16 mouse cellular contexts compared by ENCODE assay signal in the genomic region with DNA sequence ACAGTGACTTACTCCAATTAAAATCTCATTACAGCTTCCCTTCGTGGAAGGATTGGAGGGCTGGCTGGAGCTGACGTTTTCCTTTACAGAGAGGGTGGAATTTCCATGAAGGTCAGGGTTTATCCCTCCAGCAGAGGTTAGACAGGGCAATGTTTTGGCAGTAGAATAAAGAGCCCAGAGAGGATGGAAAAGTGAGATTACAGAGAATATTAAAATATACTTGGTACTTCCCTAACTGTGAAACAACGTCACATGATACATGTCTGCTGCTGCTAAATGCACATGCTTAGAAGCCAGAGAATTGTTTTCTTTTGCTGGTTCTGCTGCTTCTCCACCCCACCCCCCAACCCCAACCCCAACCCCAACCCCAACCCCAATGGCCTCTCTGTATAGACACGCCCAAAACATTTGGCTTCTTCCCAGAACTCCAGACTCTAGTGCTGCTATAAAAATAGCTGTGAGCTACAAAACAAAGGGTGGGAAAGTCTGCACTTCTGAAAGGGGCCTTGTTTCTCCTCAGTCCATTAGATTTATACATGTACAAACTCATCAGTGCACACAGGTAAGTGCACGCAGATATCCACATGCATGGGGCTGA.
DNase-seq lines count a peak whose midpoint lies in the region; ATAC-seq and TF ChIP-seq lines count a peak whose summit lies in the region.
"Had no signal": no experiment of that assay in that cellular context is flagged by ENCODE, and none has a peak within 500 bp of the region (broad histone marks: within the 10 kb centered on the region; RNA-seq: fewer than 3 reads in every experiment).

No protein-coding gene starts in this region.

- H3K27me3 ChIP-seq in forebrain, embryonic 14.5 days (replicated peaks; ENCODE audit: control insufficient read depth, insufficient read depth, low read length): no peaks in the 10 kb centered on the region
- no peaks in the 10 kb centered on the region for H3K27me3 ChIP-seq in forebrain, embryonic 16.5 days (replicated peaks; ENCODE audit: control insufficient read depth, insufficient read depth, low read length)
- no peaks in the 10 kb centered on the region for H3K27me3 ChIP-seq in lung, postnatal 0 days (replicated peaks; ENCODE audit: insufficient read depth, low read length)
- no peaks in the 10 kb centered on the region for H3K27me3 ChIP-seq in heart, embryonic 13.5 days (replicated peaks)
- no peaks in the 10 kb centered on the region for H3K27me3 ChIP-seq in limb, embryonic 14.5 days (ENCODE audit: control insufficient read depth, insufficient read depth, low read length)
- H3K27me3 ChIP-seq in forebrain, embryonic 11.5 days (ENCODE audit: control insufficient read depth, insufficient read depth, low read length): no peaks in the 10 kb centered on the region
- H3K27me3 ChIP-seq: hindbrain, embryonic 13.5 days; stomach, embryonic 15.5 days had no signal

- no peak overlapping the region for H3K27ac ChIP-seq in forebrain, embryonic 14.5 days (ENCODE audit: low read depth, low read length)
- no peak overlapping the region for H3K27ac ChIP-seq in forebrain, embryonic 16.5 days (ENCODE audit: low read length)
- no peak overlapping the region for H3K27ac ChIP-seq in lung, postnatal 0 days (ENCODE audit: low read length)
- peak overlapping the region; percentile 85 for H3K27ac ChIP-seq in heart, embryonic 13.5 days (replicated peaks)
- H3K27ac ChIP-seq in limb, embryonic 14.5 days (replicated peaks; ENCODE audit: low read depth, low read length): peak overlapping the region; percentile 40
- no peak overlapping the region for H3K27ac ChIP-seq in forebrain, embryonic 11.5 days (ENCODE audit: low read depth, low read length)
- H3K27ac ChIP-seq: hindbrain, embryonic 13.5 days; macrophage; stomach, embryonic 15.5 days had no signal

- H3K9me3 ChIP-seq in forebrain, embryonic 14.5 days (replicated peaks; ENCODE audit: control insufficient read depth, low read length): no peaks in the 10 kb centered on the region
- H3K9me3 ChIP-seq in forebrain, embryonic 16.5 days (ENCODE audit: control insufficient read depth, low read length): no peaks in the 10 kb centered on the region
- H3K9me3 ChIP-seq in lung, postnatal 0 days (ENCODE audit: low read length): no peaks in the 10 kb centered on the region
- no peaks in the 10 kb centered on the region for H3K9me3 ChIP-seq in heart, embryonic 13.5 days
- H3K9me3 ChIP-seq in limb, embryonic 14.5 days (ENCODE audit: control insufficient read depth, low read length): no peaks in the 10 kb centered on the region
- no peaks in the 10 kb centered on the region for H3K9me3 ChIP-seq in forebrain, embryonic 11.5 days (ENCODE audit: control insufficient read depth, low read length)
- H3K9me3 ChIP-seq: hindbrain, embryonic 13.5 days; stomach, embryonic 15.5 days had no signal

- H3K4me2 ChIP-seq in forebrain, embryonic 14.5 days (ENCODE audit: low read length): no peak overlapping the region
- no peak overlapping the region for H3K4me2 ChIP-seq in forebrain, embryonic 16.5 days (ENCODE audit: low read length)
- no peak overlapping the region for H3K4me2 ChIP-seq in lung, postnatal 0 days (replicated peaks; ENCODE audit: low read depth, low read length)
- peak overlapping the region; percentile 41; the same call in 1 of the 2 replicates for H3K4me2 ChIP-seq in heart, embryonic 13.5 days
- H3K4me2 ChIP-seq in limb, embryonic 14.5 days (replicated peaks; ENCODE audit: low read depth, low read length, severe bottlenecking): no peak overlapping the region
- H3K4me2 ChIP-seq in forebrain, embryonic 11.5 days (ENCODE audit: low read depth, low read length, severe bottlenecking): no peak overlapping the region
- H3K4me2 ChIP-seq: hindbrain, embryonic 13.5 days; stomach, embryonic 15.5 days had no signal

- ATAC-seq in forebrain, embryonic 14.5 days: no peak
- no peak for ATAC-seq in forebrain, embryonic 16.5 days
- ATAC-seq in lung, postnatal 0 days: peak; percentile 60
- peak; percentile 74 for ATAC-seq in heart, embryonic 13.5 days (ENCODE audit: extremely low read depth, insufficient number of reproducible peaks, low FRiP score, low TSS enrichment)
- peak; percentile 70; the same call in 1 of the 2 replicates for ATAC-seq in limb, embryonic 14.5 days (ENCODE audit: low FRiP score, low read depth)
- ATAC-seq in forebrain, embryonic 11.5 days (replicated peaks; ENCODE audit: low FRiP score): no peak
- ATAC-seq: activated CD4-positive, CD25-positive, alpha-beta regulatory T cell, adult 4 months had no signal

- 49% methylated on average over 5 of the region's 5 CpGs for WGBS in forebrain, embryonic 14.5 days
- 44% methylated on average over 5 of the region's 5 CpGs for WGBS in forebrain, embryonic 16.5 days
- 37% methylated on average over 5 of the region's 5 CpGs for WGBS in lung, postnatal 0 days
- 24% methylated on average over 5 of the region's 5 CpGs for WGBS in heart, embryonic 13.5 days
- 14% methylated on average over 5 of the region's 5 CpGs for WGBS in limb, embryonic 14.5 days
- 75% methylated on average over 5 of the region's 5 CpGs for WGBS in forebrain, embryonic 11.5 days

- peak; percentile 24 for DNase-seq in forebrain, embryonic 14.5 days (ENCODE audit: low spot score)
- peak; percentile 31 for DNase-seq in lung, postnatal 0 days (ENCODE audit: low spot score)
- no peak for DNase-seq in lung, postnatal 14 days
- peak; percentile 77 for DNase-seq in limb, embryonic 14.5 days (ENCODE audit: low spot score)
- DNase-seq in forebrain, embryonic 11.5 days (ENCODE audit: low spot score): no peak
- DNase-seq in cerebellum, postnatal 10 days: no peak
- DNase-seq: B cell, adult 2 months; gastrocnemius, postnatal 14 days; left cerebral cortex, postnatal 4 days; right cerebral cortex, postnatal 4 days had no signal

- no peak for TF ChIP-seq EP300 in lung, postnatal 0 days (IDR thresholded peaks at IDR 0.05)

- TF ChIP-seq CTCF in lung, postnatal 0 days (IDR thresholded peaks at IDR 0.05): no peak

- H3K36me3 ChIP-seq in forebrain, embryonic 14.5 days (ENCODE audit: control insufficient read depth, insufficient read depth, low read length): no peaks in the 10 kb centered on the region
- H3K36me3 ChIP-seq in forebrain, embryonic 16.5 days (ENCODE audit: control insufficient read depth, insufficient read depth): no peaks in the 10 kb centered on the region
- no peaks in the 10 kb centered on the region for H3K36me3 ChIP-seq in lung, postnatal 0 days (ENCODE audit: insufficient read depth, low read length)
- no peaks in the 10 kb centered on the region for H3K36me3 ChIP-seq in heart, embryonic 13.5 days
- H3K36me3 ChIP-seq in limb, embryonic 14.5 days (ENCODE audit: control insufficient read depth, insufficient read depth, low read length): no peaks in the 10 kb centered on the region
- no peaks in the 10 kb centered on the region for H3K36me3 ChIP-seq in forebrain, embryonic 11.5 days (ENCODE audit: control insufficient read depth, insufficient read depth, low read length)
- H3K36me3 ChIP-seq: hindbrain, embryonic 13.5 days; stomach, embryonic 15.5 days had no signal

- H3K4me1 ChIP-seq in forebrain, embryonic 14.5 days (ENCODE audit: control insufficient read depth, insufficient read depth, low read length): no peaks in the 10 kb centered on the region
- peaks cover 4% of the 10 kb centered on the region; the same call in 1 of the 2 replicates for H3K4me1 ChIP-seq in forebrain, embryonic 16.5 days (replicated peaks; ENCODE audit: control insufficient read depth, insufficient read depth, low read length)
- no peaks in the 10 kb centered on the region for H3K4me1 ChIP-seq in lung, postnatal 0 days (ENCODE audit: insufficient read depth, low read depth, low read length)
- H3K4me1 ChIP-seq in heart, embryonic 13.5 days: peaks cover 19% of the 10 kb centered on the region
- peaks cover 10% of the 10 kb centered on the region for H3K4me1 ChIP-seq in limb, embryonic 14.5 days (ENCODE audit: control insufficient read depth, insufficient read depth, low read length)
- H3K4me1 ChIP-seq in forebrain, embryonic 11.5 days (replicated peaks; ENCODE audit: control insufficient read depth, insufficient read depth, low read length): no peaks in the 10 kb centered on the region
- H3K4me1 ChIP-seq: hindbrain, embryonic 13.5 days had no signal

- no peak overlapping the region for H3K9ac ChIP-seq in forebrain, embryonic 14.5 days (ENCODE audit: low read length)
- H3K9ac ChIP-seq in forebrain, embryonic 16.5 days (replicated peaks; ENCODE audit: low read depth, low read length): no peak overlapping the region
- no peak overlapping the region for H3K9ac ChIP-seq in lung, postnatal 0 days (replicated peaks; ENCODE audit: low read depth)
- peak overlapping the region; percentile 63 for H3K9ac ChIP-seq in heart, embryonic 13.5 days
- H3K9ac ChIP-seq in limb, embryonic 14.5 days (ENCODE audit: low read depth, low read length, severe bottlenecking): no peak overlapping the region
- no peak overlapping the region for H3K9ac ChIP-seq in forebrain, embryonic 11.5 days (ENCODE audit: low read length)
- H3K9ac ChIP-seq: hindbrain, embryonic 13.5 days; stomach, embryonic 15.5 days had no signal

- no peak for TF ChIP-seq POLR2A in limb, embryonic 14.5 days (IDR thresholded peaks at IDR 0.05; ENCODE audit: borderline replicate concordance, extremely low read depth, insufficient read depth, insufficient read length)

- H3K4me3 ChIP-seq in forebrain, embryonic 14.5 days (ENCODE audit: low read depth, low read length): no peak overlapping the region
- no peak overlapping the region for H3K4me3 ChIP-seq in forebrain, embryonic 16.5 days (replicated peaks; ENCODE audit: low read length)
- H3K4me3 ChIP-seq in lung, postnatal 0 days (ENCODE audit: low read depth, low read length): no peak overlapping the region
- H3K4me3 ChIP-seq in heart, embryonic 13.5 days: no peak overlapping the region
- no peak overlapping the region for H3K4me3 ChIP-seq in limb, embryonic 14.5 days (replicated peaks; ENCODE audit: low read length)
- H3K4me3 ChIP-seq in forebrain, embryonic 11.5 days (ENCODE audit: low read depth, low read length): no peak overlapping the region
- H3K4me3 ChIP-seq: hindbrain, embryonic 13.5 days; stomach, embryonic 15.5 days had no signal

Comparison
In these comparisons a context has a peak if more than half of its experiments do, and no peak if none do; other contexts are left out.
1. DNase-seq: peak in forebrain, embryonic 14.5 days (single experiment), lung, postnatal 0 days (single experiment) and limb, embryonic 14.5 days (single experiment); none in lung, postnatal 14 days (single experiment), forebrain, embryonic 11.5 days (single experiment) and cerebellum, postnatal 10 days (0 of 2).
2. ATAC-seq: peak in lung, postnatal 0 days (single experiment), heart, embryonic 13.5 days (single experiment) and limb, embryonic 14.5 days (single experiment); none in forebrain, embryonic 14.5 days (single experiment), forebrain, embryonic 16.5 days (single experiment) and forebrain, embryonic 11.5 days (single experiment).
3. H3K27ac ChIP-seq: peak in heart, embryonic 13.5 days (single experiment) and limb, embryonic 14.5 days (single experiment); none in forebrain, embryonic 14.5 days (single experiment), forebrain, embryonic 16.5 days (single experiment), lung, postnatal 0 days (single experiment) and forebrain, embryonic 11.5 days (single experiment).